Mouse (Mus musculus): Measurements from ENCODE around the gene Stmnd1.
"Not testable (repeated sequence)": the region's sequence is repeated elsewhere in the genome, so short reads cannot be mapped to it uniquely, and the experiment has no call there.

Stmnd1 gene

DNA sequence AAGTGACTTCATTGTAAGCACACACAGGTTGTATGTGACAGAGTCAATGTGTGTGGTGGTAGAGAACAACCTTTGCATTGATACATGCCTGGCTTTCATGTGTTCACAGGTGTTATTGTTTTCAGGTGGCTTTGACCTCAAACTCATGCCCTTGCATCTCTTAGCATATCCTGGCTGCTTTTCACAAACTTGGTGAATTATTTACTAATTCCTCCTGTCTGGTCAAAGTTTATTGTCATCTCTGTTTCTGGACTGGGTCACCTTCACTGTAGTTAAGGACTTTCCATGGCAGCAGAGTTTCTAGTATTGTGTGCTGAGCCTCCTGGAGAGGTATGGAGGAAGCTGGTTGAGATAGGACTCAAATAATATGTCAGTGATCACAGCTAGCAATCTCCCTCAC lies 20.8 kb downstream of the Stmnd1 start:
- no peak for DNase-seq

DNA sequence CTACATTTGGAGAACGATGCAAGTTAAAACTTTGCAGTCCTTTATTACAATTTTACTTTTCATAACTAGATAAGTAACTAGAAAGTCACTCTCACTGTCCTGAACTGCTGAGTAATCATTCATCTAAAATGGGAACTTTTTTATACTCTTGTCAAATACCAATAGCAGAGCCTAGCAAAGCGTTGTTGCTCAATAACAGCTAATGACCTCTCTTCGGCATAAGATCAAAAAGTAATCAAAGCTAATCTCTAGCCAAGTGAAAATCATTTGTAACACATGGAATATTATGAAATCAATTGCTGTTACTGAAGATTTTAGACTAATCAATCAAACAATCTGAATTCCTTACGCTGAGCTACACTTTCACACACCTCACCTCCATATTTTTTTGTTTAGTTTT lies 24.2 kb downstream of the Stmnd1 start:
- DNase-seq, result no peak

- peak in 1 of 2 experiments; percentile 55 for DNase-seq
These were observed 37.3 kb downstream of the Stmnd1 start for GRCm38 (mm10) chr13:46310790-46311189.

DNA sequence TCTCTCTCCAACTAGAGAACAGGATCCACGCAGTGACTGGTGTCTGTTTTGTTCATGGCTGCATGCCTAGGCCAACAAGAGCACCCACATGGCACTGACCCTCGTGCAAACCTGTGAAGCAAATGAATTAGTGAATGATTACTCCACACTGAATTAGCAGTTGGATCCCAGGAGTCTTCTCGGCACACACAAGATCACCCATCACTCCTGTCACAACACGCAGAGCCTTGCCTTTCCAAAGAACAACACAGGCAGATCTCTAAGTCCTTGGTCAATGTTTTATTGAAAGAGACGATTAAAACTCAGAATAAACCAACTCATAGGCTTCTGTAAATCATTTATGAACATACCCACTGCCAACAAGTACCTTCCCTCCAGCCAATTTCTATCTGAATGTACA lies 39.7 kb downstream of the Stmnd1 start:
- DNase-seq, result no peak

DNA sequence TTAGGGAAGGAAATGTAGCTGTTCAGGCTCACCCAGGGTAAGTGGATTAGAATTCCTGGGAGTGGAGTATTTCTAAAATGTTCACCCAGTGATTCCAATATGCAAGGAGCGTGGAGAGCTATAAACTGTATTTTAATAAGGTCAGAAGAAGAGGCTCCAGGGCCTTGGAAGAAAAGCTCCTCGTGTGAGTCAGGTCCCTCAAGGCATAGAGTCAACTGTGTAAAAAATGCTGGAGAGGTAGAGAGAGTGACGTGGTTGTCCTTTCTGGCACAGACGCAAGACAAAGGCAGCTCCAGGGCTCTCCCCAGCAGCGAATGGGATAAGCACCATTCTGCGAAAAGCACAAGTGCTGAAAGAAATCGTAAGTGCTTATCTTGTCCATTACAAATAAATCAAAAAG lies 41.6 kb downstream of the Stmnd1 start:
- DNase-seq, result no peak

GRCm38 (mm10) chr13:46326351-46326985 lies 52.9 kb downstream of the Stmnd1 start:
- DNase-seq, result no peak

- no peak for DNase-seq
These were observed 61.5 kb downstream of the Stmnd1 start for GRCm38 (mm10) chr13:46335020-46335419.

- DNase-seq, result not testable (repeated sequence)
These were observed 62.8 kb downstream of the Stmnd1 start for GRCm38 (mm10) chr13:46336281-46336680.

GRCm38 (mm10) chr13:46337791-46338190 lies 64.3 kb downstream of the Stmnd1 start:
- no peak for DNase-seq

DNA sequence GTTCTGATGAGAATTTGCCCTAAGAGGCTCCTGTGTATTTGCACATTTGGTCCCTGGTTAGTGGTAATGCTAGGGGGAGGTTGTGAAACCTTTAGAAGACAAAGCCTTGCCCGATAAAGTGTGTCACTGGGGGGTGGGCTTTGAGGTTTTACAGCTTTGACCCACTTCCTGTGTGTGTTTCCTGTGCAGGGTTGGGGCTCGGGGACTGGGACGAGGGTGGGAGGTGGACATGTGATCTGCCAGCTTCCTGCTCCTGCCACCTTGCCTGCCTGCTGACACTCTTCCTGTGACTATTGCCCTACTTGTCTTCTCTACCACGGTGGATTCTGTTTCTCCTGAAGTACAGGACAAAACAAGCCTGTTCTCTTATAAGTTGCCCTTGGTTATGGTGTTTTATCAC lies 66.4 kb downstream of the Stmnd1 start:
- DNase-seq, result peak; percentile 46 to 69

DNA sequence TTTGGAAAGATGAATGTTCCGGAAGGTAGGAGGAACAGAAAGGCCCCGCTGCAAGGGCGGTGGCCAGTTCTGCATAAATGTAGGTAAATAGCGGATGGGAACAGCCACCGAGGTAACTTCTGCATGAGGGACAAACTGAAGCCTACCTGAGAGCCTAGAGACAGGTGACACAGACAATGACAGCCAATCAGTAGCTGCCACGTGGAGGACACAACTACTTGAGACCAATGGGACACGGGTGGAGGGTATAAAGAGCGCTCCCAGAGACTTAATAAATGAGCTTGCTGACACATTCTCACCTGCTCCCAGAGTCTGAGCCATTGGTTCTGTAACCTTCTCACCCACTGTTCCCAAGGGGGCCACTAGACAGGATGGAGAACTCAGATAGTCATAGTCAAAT lies 67.1 kb downstream of the Stmnd1 start:
- peak in 1 of 2 experiments; percentile 16 for DNase-seq

DNA sequence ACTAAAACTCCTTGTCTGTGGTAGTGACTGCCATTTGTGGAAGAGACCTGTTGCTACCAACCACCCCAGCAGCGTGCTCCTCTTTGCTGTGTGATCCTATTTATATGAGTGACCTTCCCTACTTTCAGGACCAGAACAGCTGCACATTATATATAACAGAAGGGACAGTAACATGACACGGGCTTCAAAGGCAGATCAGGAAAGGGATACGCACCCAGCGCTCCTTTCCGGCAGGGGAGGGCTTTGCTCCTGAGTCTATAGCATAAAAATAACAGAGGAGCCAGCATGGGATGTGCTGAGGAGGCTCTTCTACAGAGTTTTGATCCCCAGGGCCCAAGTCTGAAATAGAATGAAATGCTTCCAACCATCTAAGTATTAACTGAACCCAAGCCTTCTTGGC lies 67.9 kb downstream of the Stmnd1 start:
- no peak for DNase-seq

DNA sequence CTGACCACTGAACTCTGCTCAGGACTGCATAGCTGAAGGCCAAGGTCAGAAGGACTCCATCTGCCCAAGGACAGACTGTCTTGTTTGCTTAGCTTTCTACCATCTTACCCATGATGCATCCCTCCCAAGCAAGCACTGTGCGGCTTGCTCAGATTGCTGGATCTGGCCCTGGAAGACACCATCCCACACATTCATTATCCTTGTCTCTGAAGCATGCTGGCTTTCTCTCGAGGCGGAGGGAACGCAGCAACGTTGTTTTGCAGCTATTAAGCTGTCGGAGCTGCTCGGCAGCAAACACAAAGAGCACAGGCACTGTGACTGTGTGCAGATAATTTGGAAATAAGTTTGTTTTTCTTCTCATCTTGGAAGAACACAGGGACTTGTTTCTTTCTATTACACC lies 69.7 kb downstream of the Stmnd1 start:
- no peak for DNase-seq

DNA sequence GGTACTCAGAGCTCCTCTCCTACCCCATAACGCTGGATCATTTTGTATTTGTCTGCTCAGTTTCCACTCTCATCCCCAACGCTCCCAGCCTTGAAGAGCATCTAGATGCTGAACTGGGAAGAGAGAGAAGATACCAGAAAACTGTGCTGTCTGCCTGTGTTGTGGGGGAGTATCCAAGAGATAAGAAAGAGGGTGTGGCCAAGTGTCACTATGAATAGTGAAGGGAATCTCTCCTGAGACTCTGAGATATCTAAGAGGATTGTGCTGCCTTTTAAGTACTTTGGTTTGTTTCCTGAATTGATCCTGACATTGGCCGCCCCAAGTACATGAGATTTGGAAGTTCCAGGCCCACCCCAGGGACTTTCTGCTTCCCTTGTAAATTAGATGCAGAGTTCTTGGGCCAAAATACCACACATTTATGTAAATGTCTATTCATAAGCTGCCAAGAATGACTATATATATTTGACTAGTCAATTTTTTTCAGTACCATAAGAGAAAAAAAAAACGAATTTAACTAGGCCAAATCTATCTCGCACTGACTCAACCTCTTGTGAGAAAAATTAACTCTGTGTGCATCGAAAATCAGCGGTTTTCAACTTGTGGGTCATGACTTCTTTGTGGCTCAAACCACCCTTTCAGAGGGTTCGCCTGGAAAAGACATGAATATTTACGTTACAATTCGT lies 73.5 kb downstream of the Stmnd1 start:
- no peak for DNase-seq

DNA sequence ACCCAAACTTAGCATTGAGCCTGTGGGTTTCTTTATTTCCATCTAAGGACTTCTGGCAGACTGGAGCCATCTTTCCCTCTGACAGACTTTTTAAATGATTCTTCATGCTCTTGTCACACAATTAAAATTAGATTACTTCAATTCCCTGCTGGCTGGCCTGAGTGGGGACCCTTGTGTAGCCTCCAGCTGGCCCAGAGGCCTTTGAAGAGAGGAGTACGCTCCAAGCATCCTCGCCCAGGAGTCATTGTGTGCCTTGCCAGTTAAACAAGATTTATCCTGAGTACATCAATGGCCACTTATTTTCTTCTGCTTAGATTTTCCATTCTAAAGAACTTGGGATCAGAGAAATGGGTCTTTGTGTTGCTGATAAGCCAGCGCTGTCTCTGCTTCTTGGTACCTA lies 76.1 kb downstream of the Stmnd1 start:
- no peak for DNase-seq
